Mouse (Mus musculus) frontal cortex, postnatal 36 days (tissue): ENCODE data around the gene Ereg.

Source experiments
- DNase-seq, 2 experiments: peaks; one replicate each; pipeline ENCODE4 v3.0.0; 2022; ENCODE audit warnings: low spot score in 2 of 2

Ereg gene

DNA sequence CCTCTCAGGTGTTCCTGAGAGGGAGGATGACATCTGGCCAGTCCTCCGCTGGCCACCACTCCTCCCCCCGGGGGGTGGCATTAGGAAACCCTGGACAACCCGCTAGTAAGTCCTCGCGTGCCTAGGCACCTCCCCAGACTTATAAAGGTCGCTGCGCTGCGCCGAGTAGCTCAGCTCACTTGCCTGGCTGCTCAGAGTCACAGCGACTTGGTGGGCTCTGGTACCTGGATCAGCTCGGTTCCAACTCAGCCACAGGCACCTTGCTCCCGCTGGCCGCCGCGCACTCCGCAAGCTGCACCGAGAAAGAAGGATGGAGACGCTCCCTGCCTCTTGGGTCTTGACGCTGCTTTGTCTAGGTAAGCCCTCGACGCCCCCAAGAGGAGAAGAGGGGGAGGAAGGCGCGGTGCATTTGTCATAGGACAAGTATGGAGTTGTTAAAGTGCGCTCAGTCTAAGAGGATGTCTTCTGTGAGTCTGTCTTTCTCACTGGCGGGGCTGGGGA lies at the start of gene Ereg:
Ereg (plus strand) TSS at position 173 of the 501 bp plus-strand sequence.
- DNase-seq, result no peak

DNA sequence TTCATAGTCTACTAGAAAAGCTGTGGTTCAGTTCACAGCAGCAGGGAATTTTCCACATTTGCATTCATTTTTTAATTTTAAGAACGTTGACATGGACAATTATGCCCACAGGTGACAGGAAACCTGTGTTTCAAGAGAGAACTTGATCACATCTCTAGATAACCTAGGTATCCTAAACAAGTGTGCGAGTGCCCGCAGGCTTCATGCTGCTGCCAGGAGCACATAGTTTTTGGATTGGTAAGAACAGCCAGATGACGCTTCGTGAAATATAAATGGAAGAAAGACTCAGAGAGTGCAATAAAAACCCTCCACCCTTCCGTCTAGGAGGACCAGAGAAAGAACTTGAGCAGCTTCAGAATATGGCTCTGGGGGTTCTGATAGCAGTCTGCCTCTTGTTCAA lies 47.3 kb upstream of the Ereg start, which contains the start of gene Epgn:
Epgn (plus strand) TSS at position 301 of the 400 bp plus-strand sequence.
- no peak for DNase-seq

DNA sequence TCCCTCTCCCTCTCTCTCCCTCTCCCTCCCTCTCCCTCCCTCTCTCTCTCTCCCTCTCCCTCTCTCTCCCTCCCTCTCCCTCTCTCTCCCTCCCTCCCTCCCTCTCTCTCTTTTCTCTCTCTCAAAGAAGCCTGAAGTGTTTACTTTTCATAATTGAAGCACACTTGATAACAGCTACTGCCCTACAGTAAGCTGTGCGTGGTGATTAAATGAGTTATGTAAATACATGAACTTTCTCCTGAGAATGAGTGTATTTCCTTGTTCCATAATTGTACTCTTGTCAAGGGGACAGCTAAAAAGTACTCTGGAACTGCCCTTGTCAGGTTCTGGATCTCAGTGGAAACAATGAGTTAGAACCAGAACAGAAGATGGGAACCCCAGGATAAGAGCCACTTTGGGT lies 46.6 kb upstream of the Ereg start:
- DNase-seq, result no peak

DNA sequence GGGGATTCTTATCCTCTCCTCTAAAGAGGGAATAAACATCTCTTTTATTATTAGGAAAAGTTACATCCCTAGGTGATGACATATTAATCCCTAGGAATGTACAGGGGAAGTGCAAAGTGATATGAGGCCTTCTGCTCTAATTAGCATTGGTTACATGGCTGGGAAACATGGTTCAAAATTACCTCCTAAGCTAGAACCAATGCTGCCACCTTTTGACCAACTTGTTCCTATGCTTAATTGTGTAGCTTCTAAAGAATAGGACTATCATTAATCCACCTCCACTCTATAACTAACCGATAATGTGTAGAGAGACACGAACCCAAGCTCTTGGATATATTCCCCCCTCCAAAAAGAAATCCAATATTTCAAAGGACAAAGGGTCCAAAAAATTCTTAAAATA lies 43.8 kb upstream of the Ereg start:
- DNase-seq, result no peak

DNA sequence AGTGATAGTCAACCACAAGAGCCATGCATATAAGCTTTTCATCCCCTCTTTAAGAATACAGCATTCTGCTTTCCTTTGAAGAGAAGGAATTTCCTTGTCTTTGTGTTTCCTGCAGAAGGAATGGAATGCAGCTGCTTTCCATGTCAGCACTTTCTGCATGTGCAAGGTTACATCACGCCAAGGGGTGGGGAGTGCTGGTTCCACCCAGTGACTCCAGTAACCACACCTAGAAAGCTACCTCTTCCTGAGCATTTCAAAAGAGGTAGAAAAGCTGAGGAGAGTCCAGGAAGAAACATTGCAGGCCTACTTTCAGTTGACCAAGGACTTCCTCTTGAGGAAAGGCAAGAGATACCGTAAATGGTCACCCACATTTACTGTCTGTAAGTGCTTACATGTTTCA lies 39.1 kb upstream of the Ereg start:
- DNase-seq, result no peak

DNA sequence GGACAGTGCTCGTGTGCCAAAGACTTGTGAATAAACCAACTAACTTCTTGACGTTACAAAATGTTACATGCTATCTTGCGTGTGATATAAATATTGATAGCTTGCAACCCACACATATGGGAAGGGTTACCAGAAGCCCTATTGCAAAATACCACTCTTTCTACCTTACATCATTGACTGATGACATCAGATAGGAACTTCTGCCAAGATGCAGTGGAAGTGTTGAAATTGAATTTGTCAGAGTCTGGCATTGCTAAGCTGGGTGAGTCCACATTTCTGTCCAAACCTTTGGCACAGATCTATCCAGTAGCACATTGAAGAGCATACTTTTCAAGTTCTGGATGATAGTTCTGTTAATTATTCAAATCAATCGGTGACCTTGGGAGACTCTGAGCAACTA lies 37.8 kb upstream of the Ereg start:
- DNase-seq, result no peak

DNA sequence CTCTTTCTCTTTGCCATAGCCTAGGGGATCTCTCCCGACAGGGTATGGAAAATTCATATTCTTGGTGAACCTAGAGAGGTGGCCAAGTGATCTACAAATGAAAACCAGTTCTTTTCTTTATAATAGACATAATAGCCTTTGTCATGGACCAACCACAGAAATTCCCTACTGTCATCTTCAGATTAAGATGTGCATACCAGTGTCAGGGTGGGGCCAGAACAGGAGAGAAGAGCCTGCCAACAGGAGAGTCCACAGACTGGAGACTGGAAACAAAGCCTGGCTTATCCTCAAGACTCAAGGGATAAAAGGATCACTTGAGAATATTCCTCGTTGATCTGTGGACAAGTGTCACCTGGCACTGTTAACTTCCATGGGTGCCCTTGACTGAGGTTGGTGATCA lies 36.7 kb upstream of the Ereg start:
- DNase-seq, result no peak

DNA sequence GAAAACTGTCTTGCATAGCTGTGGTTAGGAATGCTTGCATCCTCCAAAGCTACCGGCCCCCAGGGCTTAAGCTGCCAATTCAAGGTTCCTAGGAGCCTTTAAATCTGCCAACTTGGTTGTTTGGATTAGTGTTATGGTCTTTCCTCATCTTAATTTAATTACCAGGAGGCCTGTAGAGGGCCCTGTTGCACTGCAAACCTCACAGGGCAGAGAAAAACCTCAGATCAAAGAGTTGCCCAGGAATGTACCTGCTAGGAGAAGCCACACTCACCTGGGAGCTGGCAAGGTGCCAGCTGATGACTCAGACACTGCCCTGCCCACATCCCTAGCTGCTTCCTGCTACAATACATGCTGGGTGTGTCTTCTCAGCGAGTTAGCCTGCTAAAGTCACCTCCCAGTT lies 35.9 kb upstream of the Ereg start:
- DNase-seq, result no peak

DNA sequence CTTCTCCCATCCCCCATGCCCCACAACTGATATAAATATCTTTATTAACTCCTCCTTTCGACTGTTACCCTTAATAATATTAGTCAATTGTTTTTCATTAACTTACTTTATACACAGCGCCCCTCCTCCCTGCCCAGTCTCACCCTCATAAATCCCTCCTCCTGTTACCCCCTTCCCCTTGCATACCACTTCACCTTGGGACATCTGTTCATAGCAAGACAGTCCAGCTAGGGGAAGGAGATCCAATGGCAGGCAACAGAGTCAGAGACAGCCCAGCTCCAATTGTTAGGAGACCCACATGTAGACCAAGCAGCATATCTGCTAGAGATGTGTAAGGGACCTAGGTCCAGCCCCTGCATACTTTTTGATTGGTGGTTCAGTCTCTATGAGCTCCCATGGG lies 35.5 kb upstream of the Ereg start:
- DNase-seq, result no peak

DNA sequence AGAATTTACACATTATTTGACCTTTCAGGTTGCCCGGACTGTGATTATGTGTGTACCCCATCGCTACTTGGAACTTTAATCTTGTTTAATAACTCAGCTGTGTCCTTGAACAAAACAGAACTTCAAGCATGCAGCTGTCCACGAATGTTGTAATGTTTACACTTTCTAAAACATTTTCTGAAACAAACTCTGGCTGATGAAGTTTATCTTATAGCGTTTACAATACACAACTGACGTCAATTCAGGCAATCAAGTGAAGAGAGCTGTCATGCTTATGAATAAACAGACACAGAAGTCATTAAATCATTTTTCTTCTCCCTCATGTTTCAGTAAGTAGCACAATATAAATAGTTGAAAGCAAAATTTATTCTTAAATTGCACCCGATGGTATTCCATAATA lies 26.4 kb upstream of the Ereg start:
- no peak for DNase-seq

DNA sequence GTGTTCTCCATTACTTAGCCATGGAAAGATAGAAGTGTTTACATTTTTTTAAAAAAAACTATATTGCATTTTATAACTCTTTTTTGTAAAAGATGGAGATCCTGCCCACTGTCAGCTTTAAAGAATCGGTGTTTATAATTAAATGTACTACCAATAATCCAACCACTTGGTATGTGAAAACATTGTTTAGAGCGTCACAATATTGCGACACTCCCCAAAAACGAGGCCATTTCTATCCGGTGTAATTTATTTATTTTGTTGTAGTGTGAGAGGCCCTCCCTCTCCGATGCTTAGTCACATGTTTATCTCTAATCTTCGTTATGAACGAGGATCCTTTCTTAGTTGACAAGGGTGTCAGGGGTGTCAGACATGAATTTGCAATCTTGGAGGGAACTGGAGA lies 26.0 kb upstream of the Ereg start:
- no peak for DNase-seq

DNA sequence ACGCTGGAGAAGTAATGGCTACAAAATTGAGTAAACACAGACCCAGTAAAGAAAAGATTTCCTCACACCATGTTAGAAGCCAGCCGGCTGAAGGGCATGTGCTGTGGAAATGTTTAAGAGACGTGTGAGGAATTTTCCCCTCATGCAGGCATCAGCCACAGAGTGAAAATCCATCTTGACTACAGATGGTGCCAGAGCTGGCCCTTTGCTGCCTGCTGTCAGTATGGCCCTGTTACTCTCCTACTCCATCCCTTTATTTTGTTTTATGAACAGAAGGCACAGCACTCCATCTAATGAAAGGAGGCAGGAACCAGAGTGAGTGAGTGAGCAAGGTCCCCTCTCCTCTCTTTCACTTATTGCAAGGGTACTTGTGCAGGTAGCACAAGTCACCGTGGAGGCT lies 2.1 kb upstream of the Ereg start:
- no peak for DNase-seq

DNA sequence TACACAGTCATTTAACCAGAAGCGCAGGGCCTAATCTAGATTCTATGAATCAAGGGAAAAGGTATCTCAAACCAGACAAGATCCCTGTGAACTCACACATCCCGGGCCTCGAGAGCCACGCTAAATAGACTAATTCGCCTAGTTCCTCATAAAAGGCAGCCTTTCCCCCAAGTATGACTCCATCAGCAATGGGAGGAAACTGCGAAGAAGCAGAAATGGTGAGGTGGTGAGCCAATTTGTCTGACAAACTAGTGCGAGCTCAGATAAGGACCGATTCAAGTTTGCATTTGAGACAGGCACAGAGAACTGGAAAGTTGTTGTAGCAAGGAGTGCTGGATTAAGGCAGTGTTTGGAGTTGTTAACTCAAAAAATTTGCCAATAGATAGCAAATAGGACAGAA lies 796 bp upstream of the Ereg start:
- no peak for DNase-seq

DNA sequence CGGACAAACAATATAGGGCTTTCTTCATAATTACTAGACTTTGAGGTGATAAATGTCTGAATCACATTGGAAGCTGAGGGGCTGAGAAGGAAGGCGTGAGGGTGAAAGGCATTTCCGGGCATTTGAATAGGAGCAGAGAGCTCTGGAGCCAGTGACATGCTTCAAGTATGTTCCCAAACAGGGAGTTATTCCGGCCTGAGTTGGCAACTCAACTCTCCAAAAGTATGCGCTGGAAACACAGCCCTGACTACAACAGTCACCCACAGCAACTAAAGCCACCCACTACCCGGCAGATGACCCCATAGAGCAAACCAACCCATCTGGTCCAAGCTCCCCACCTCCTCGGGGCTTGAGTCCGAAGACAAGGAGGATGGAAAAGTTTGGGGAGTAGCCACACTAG lies 396 bp upstream of the Ereg start:
- DNase-seq, result no peak

DNA sequence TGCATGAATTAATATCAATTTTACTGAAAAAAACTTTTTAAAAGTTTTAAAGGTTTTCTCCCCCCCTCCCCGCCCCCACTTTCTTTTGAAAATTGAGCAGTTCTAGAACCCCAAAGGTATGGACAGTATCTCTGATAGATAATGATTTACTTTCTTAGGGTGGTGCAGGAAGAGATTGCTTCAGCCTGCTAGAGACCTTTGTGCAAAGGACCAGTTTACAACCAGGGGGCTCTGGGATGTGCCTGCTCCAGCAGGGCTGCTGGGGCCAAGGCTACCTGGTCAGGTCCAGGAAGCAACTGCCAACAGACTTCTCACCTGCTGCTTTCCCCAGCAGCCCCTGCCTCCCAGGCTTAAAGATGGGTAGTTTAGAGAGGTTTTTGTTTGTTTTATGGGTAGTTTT lies 599 bp downstream of the Ereg start:
- no peak for DNase-seq

DNA sequence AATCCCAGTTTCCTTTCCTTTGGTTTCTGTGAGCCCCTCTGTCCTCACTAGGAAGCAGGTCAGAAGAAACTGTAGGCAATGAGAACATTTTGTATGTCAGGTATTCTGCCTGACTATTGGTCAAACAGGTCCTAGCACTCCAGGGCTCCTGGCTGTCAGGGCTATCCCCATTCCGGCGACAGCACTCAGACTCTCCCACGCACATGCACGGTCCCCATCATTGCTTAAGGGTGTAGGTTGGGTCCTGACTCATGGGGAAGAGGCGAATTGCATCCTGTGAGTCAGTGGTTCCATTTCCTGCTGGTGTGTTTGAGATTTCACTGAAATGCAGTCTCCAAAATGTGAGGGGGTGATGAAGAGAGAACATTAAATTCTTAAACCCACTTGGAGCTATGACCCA lies 8.6 kb downstream of the Ereg start:
- DNase-seq, result peak; percentile 11 to 23

DNA sequence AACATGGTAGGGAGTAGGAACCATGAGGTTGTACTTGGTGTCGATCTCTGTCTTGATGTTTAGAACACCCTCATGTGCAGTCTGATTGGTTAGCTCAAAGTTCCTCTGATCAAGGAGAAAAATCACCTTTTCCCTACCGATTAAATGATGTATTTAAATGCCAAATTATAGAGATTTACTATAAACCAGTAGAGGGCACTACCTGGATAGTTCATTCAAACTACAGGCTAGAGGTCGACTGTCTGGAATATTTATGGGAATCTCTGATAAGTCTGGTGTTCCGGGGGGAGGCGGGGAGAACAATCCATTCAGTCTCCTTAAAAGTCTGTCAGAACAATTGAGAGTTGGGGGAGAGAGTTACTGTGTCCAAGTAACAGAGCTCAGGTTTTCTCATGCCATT lies 10.9 kb downstream of the Ereg start:
- no peak for DNase-seq

DNA sequence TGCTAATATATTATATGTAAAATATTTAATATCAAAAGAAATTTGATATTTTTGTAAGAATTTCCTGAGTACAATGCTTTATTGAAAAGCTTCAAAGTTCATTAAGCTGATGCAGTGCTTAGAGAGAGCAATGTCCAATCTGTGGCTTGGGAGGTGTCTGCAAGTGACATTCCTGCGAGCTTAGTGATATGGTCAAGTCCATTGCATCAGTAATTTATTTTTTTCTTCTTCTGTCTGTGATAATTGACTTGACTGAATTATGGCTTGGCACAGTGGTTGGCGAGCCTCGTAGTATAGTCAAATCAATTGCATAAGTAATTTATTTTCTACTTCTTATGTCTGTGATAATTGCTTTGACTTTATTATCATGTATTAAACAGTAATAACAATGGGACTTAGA lies 15.9 kb downstream of the Ereg start:
- DNase-seq, result no peak

DNA sequence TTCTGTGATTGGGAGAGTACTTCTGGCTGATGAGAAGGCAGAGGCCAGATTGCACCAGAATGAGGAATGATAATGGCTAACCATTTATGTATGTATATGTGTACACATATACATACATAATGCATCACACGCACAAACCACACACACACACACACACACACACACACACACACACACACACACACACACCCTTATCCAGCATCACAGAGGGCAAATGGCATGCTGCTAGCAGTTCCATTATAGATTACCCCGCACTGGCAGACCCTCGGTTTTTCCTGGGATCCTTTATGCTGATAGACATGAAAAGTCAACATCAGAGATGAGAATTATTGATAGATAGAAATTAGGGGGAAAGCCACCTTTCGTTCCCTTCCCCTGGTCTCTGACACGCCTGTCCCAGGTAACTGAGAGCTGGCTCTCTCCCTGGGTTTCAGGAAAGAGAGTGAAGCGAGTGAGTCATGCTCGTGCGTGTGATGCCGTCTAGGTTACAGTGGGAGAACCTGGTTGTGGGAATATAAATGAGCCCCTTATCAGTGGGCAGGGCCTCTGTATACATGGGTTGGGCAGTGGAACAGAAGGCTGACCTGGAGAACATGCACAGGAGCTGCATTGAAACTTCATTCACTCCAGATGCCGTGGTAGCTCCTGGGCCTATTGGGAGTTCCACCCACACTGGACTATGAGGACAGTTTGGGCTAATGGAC lies 23.6 kb downstream of the Ereg start:
- no peak for DNase-seq

DNA sequence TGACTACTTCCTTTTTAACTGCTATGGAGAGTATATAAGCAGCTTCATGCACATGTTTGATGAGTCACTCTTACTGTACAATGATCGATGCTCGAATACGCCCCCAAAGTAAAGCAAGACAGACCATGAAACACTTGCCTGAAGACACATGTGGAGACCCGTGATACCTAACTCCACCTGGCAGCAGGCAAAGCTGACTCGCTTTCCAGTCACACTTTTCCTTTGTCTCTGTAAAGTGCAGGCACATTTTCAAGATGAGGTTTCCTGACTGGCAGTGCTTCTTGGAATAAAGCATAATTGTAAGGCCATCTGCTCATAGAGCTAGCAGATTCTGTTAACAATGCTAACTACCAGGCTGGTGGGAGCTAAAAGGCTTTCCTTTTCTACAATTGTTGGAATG lies 27.3 kb downstream of the Ereg start:
- peak in 1 of 2 experiments; percentile 2 for DNase-seq

DNA sequence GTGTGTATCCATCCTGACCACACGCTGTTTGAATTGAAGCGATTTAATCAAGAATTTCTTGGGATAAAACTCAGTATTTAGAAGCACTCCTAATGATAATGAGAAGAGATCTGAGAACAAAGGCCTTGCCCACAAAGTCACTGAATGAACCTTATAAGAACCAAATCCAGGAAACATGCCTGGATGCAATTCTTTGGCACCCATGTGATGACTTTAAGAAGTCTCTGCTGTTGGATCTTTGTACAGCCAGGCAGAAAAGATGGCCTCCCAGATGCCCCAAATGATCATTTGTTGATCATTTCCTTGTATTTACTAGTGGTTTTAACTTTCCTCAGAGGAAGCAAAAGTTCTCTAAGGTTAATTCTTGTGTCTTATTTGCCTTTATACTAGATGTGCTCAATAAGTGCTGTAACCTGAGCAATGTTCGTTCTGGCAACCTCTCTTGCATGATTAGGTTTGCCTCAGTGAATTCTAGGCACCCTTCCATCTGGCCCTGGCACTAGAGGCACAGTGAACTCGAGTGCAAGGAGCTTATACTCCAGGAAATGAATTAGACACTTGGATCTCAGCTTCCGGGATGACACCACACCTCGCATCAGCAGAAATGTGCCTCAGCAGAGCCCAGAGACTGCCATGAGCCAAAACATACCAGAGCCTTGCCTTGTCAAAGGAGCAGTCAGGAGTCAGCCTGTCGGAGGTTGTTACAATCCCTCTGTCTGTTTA lies 29.7 kb downstream of the Ereg start:
- peak in 1 of 2 experiments; percentile 6 for DNase-seq

DNA sequence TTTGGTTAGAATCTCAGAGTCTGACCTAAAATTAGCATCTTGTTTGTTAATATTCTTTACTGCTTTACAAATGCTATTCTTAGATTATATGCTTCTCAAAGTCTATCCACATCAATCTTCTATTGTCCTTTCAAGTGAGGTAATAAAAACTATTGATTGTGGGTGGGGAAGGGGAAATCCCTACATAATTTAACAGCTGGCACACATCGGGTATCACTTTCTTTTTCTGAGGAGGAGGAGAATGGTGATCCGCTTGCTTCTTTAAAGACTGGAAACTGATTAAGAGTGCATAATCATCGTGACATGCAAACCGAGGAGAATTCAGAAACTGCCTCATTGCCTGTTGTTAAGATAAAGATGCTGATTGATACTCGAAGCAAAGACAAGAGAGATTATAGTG lies 31.8 kb downstream of the Ereg start:
- no peak for DNase-seq

DNA sequence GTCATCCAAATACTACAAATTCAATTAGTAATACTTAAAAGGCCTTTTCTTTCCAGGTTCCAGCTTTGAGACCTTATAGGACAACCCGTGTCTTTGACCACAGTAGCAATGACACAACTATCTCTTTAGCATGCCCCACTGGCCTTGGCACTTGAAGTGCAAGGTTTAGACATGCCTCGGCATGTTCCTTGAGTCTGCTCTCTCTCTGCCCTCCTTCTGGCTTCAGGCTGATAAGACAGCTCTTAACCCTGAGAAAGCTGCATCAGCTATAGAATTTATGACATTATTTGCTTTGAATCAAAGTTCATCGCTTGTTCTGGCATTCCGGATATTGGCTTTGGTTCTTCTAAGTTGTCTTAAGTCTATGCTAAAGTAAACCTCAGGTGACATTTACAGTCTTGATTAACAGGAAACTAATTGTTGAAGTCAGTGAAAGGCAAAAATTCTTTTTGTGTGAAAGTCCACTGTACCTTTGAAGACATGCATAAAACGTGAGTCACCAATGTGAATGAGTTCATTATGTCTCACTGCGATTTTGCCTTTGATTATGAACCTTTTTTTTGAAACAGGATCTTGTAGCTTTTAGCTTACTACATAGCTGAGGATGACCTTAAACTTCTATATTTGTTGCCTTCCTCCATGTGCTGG lies 35.7 kb downstream of the Ereg start:
- no peak for DNase-seq
